Mouse (Mus musculus) MEL (cell line): ENCODE measurements around the gene Rpa1. TPM values are rescaled to one million over a fixed set of nuclear protein-coding genes. Genes with fewer than 3 reads are reported as not detected.

Experiments used
- DNase-seq: peaks from one replicate; pipeline ENCODE4 v3.0.0; 2011; ENCODE audit warnings: low read depth, low spot score
- H3K27ac ChIP-seq: 2 replicates; pipeline ENCODE4 v1.5.1; 2012; ENCODE audit warnings: low read depth, mild to moderate bottlenecking, control low read depth, low read length, moderate library complexity; ENCODE audit not compliant: control insufficient read depth
- H3K27me3 ChIP-seq, 2 experiments: fragments of 150-350 bp in 1 of 2; sonication (generic) in 1 of 2; 2 replicates each; pipeline ENCODE4 v1.6.1; 2012; ENCODE audit warnings: low read length in 2 of 2, mild to moderate bottlenecking in 2 of 2, improper control_type of control experiment in 1 of 2, moderate library complexity in 1 of 2; ENCODE audit not compliant: insufficient read depth in 2 of 2, control insufficient read depth in 1 of 2
- H3K36me3 ChIP-seq, 2 experiments: 2 replicates each; pipeline ENCODE4 v1.6.1; 2012 to 2014; ENCODE audit warnings: low read length in 2 of 2, improper control_type of control experiment in 1 of 2, inconsistent platforms in 1 of 2, mild to moderate bottlenecking in 1 of 2; ENCODE audit not compliant: insufficient read depth in 2 of 2, control insufficient read depth in 1 of 2
- H3K4me1 ChIP-seq, 2 experiments: fragments of 150-350 bp in 1 of 2; sonication (generic) in 1 of 2; 2 replicates each; pipeline ENCODE4 v1.6.1; 2012; ENCODE audit warnings: low read length in 2 of 2, improper control_type of control experiment in 1 of 2, mild to moderate bottlenecking in 1 of 2; ENCODE audit not compliant: insufficient read depth in 2 of 2, control insufficient read depth in 1 of 2
- H3K4me3 ChIP-seq, 2 experiments: fragments of 150-350 bp in 1 of 2; sonication (generic) in 1 of 2; 2 replicates each; pipeline ENCODE4 v1.5.1; 2012; ENCODE audit warnings: low read depth in 2 of 2, low read length in 2 of 2, mild to moderate bottlenecking in 2 of 2, moderate library complexity in 2 of 2, control low read depth in 1 of 2, improper control_type of control experiment in 1 of 2; ENCODE audit not compliant: control insufficient read depth in 1 of 2, insufficient read depth in 1 of 2
- H3K79me2 ChIP-seq: 2 replicates; pipeline ENCODE4 v1.6.1; 2012; ENCODE audit warnings: mild to moderate bottlenecking, low read length, moderate library complexity; ENCODE audit not compliant: control insufficient read depth, poor library complexity, insufficient read depth
- H3K9ac ChIP-seq: 2 replicates; pipeline ENCODE4 v1.6.1; 2012; ENCODE audit warnings: low read depth, mild to moderate bottlenecking, control low read depth, low read length, moderate library complexity; ENCODE audit not compliant: control insufficient read depth, poor library complexity, severe bottlenecking
- H3K9me3 ChIP-seq: fragments of 150-350 bp; sonication (generic); replicated peaks from 2 replicates; pipeline ENCODE4 v1.6.1; 2012; ENCODE audit warnings: mild to moderate bottlenecking, low read length, improper control_type of control experiment, moderate library complexity; ENCODE audit not compliant: insufficient read depth
- BHLHE40 ChIP-seq: IDR thresholded peaks from 2 replicates; pipeline ENCODE4 v1.6.1; 2012; ENCODE audit warnings: low read depth, mild to moderate bottlenecking, inconsistent platforms, low read length, improper control_type of control experiment, borderline replicate concordance
- CHD1 ChIP-seq: IDR thresholded peaks from 2 replicates; pipeline ENCODE4 v1.6.1; 2012; ENCODE audit warnings: low read depth, mild to moderate bottlenecking, inconsistent platforms, low read length, improper control_type of control experiment
- CHD2 ChIP-seq: IDR thresholded peaks from 2 replicates; pipeline ENCODE4 v1.6.1; 2011; ENCODE audit warnings: low read length, improper control_type of control experiment
- E2F4 ChIP-seq: IDR thresholded peaks from 2 replicates; pipeline ENCODE4 v1.6.1; 2011; ENCODE audit warnings: low read depth, low read length, improper control_type of control experiment, borderline replicate concordance
- ELF1 ChIP-seq: IDR thresholded peaks from 2 replicates; pipeline ENCODE4 v1.6.1; 2014; ENCODE audit warnings: low read depth, mild to moderate bottlenecking, inconsistent platforms, low read length, improper control_type of control experiment, moderate library complexity
- HCFC1 ChIP-seq: IDR thresholded peaks from 2 replicates; pipeline ENCODE4 v1.6.1; 2012; ENCODE audit warnings: low read depth, mild to moderate bottlenecking, inconsistent platforms, low read length, improper control_type of control experiment, moderate library complexity
- MAFK ChIP-seq: IDR thresholded peaks from 2 replicates; pipeline ENCODE4 v1.6.1; 2011; ENCODE audit warnings: low read depth, mild to moderate bottlenecking, low read length, improper control_type of control experiment, borderline replicate concordance
- MAX ChIP-seq: IDR thresholded peaks from 2 replicates; pipeline ENCODE4 v1.6.1; 2011; ENCODE audit warnings: low read length, improper control_type of control experiment
- MAZ ChIP-seq: IDR thresholded peaks from 2 replicates; pipeline ENCODE4 v1.6.1; 2012; ENCODE audit warnings: low read depth, mild to moderate bottlenecking, inconsistent platforms, low read length, improper control_type of control experiment
- MEF2A ChIP-seq: IDR thresholded peaks from 2 replicates; pipeline ENCODE4 v1.6.1; 2014; ENCODE audit warnings: low read depth, mild to moderate bottlenecking, inconsistent platforms, low read length, improper control_type of control experiment; ENCODE audit not compliant: poor library complexity, insufficient replicate concordance, severe bottlenecking; ENCODE audit errors: extremely low read depth
- MXI1 ChIP-seq: IDR thresholded peaks from 2 replicates; pipeline ENCODE4 v1.6.1; 2011; ENCODE audit warnings: mild to moderate bottlenecking, low read depth, low read length, improper control_type of control experiment
- MYB ChIP-seq: IDR thresholded peaks from 2 replicates; pipeline ENCODE4 v1.6.1; 2011; ENCODE audit warnings: mild to moderate bottlenecking, low read depth, low read length, improper control_type of control experiment
- NELFE ChIP-seq: IDR thresholded peaks from 2 replicates; pipeline ENCODE4 v1.6.1; 2011; ENCODE audit warnings: low read depth, low read length, improper control_type of control experiment
- NRF1 ChIP-seq: IDR thresholded peaks from 2 replicates; pipeline ENCODE4 v1.6.1; 2014; ENCODE audit warnings: low read depth, mild to moderate bottlenecking, inconsistent platforms, low read length, improper control_type of control experiment, moderate library complexity; ENCODE audit not compliant: poor library complexity, insufficient read depth, severe bottlenecking
- POLR2A ChIP-seq, 2 experiments: IDR thresholded peaks; 2 replicates each; pipeline ENCODE4 v1.6.1; 2011 to 2012; ENCODE audit warnings: low read length in 2 of 2, mild to moderate bottlenecking in 2 of 2, control low read depth in 1 of 2, improper control_type of control experiment in 1 of 2, low read depth in 1 of 2, moderate library complexity in 1 of 2; ENCODE audit not compliant: control insufficient read depth in 1 of 2, insufficient read depth in 1 of 2, poor library complexity in 1 of 2
- RAD21 ChIP-seq: IDR thresholded peaks from 2 replicates; pipeline ENCODE4 v1.6.1; 2011; ENCODE audit warnings: mild to moderate bottlenecking, low read depth, low read length, improper control_type of control experiment
- TAL1 ChIP-seq: IDR thresholded peaks from 2 replicates; pipeline ENCODE4 v1.6.1; 2012; ENCODE audit warnings: mild to moderate bottlenecking, inconsistent platforms, low read length, moderate library complexity, mixed read lengths
- TBP ChIP-seq: IDR thresholded peaks from 2 replicates; pipeline ENCODE4 v1.8.0; 2011; ENCODE audit warnings: low read depth, low read length, improper control_type of control experiment
- TCF12 ChIP-seq: IDR thresholded peaks from 2 replicates; pipeline ENCODE4 v1.6.1; 2014; ENCODE audit warnings: low read depth, mild to moderate bottlenecking, inconsistent platforms, low read length, improper control_type of control experiment, moderate library complexity
- UBTF ChIP-seq: IDR thresholded peaks from 2 replicates; pipeline ENCODE4 v1.6.1; 2012; ENCODE audit warnings: low read depth, mild to moderate bottlenecking, inconsistent platforms, low read length, improper control_type of control experiment, moderate library complexity, borderline replicate concordance; ENCODE audit not compliant: insufficient read depth
- USF2 ChIP-seq, 2 experiments: IDR thresholded peaks; 2 replicates each; pipeline ENCODE4 v1.6.1; 2011 to 2012; ENCODE audit warnings: improper control_type of control experiment in 2 of 2, low read length in 2 of 2, borderline replicate concordance in 1 of 2, inconsistent platforms in 1 of 2, low read depth in 1 of 2, mild to moderate bottlenecking in 1 of 2; ENCODE audit not compliant: insufficient read depth in 1 of 2
- ZMIZ1 ChIP-seq: IDR thresholded peaks from 2 replicates; pipeline ENCODE4 v1.6.1; 2012; ENCODE audit warnings: low read depth, mild to moderate bottlenecking, inconsistent platforms, low read length, improper control_type of control experiment, moderate library complexity
- ZNF384 ChIP-seq: IDR thresholded peaks from 2 replicates; pipeline ENCODE4 v1.6.1; 2012; ENCODE audit warnings: low read depth, mild to moderate bottlenecking, inconsistent platforms, low read length, improper control_type of control experiment
- polyA plus RNA-seq, 2 experiments: library from polyadenylated mRNA; stranded (reverse) in 1 of 2; unstranded in 1 of 2; fragments of >175 nt in 1 of 2; fragments of >200 nt in 1 of 2; gene quantifications; 2 replicates each; pipeline versions ENCODE4 v1.2.1 to v1.2.4; 2012; ENCODE audit warnings: low replicate concordance in 2 of 2, low read depth in 1 of 2; ENCODE audit not compliant: insufficient read length in 2 of 2, insufficient read depth in 1 of 2, missing spikeins in 1 of 2
- total RNA-seq: library from RNA; depleted of rRNA; stranded (reverse); fragments of 300-350 nt; gene quantifications from 2 replicates; pipeline ENCODE4 v1.2.3, GENCODE M21; 2012

The Rpa1 gene
- total and polyA plus RNA-seq, 3 experiments = 179 to 481 (median 242) TPM

- no peak for TF ChIP-seq MYB
- peak; percentile 57; the same call in 1 of the 2 replicates for TF ChIP-seq HCFC1
- TF ChIP-seq E2F4 = peak; percentile 57; the same call in 1 of the 2 replicates
These were observed 68.6 kb downstream of the Rpa1 start (continued) for GRCm38 (mm10) chr11:75279342-75280065.

- DNase-seq = no peak
- TF ChIP-seq MAFK (no peak), UBTF (no peak), MAZ (no peak), TAL1 (no peak), NELFE (no peak), USF2 (IDR thresholded peaks at IDR 0.05; ENCODE audit: borderline replicate concordance in 1 of 2, insufficient read depth in 1 of 2, low read depth in 1 of 2, low read length in 2 of 2) (no peak), MAX (no peak), CHD2 (no peak), E2F4 (no peak), CHD1 (no peak), MXI1 (no peak), MEF2A (no peak), ZNF384 (no peak), BHLHE40 (no peak), RAD21 (no peak), HCFC1 (no peak)
- H3K9ac ChIP-seq = peak overlapping the region; percentile 69
- H3K36me3 ChIP-seq = peaks cover 0 to 6% of the 10 kb centered on the region in 2 experiments; a peak in 2 of 4 replicates
- no peaks in the 10 kb centered on the region for H3K9me3 ChIP-seq
- peaks cover 0 to 16% of the 10 kb centered on the region in 2 experiments for H3K4me1 ChIP-seq
- no peaks in the 10 kb centered on the region for H3K79me2 ChIP-seq
- H3K4me3 ChIP-seq = peak overlapping the region; percentile 55 to 58
- no peaks in the 10 kb centered on the region for H3K27me3 ChIP-seq
- H3K27ac ChIP-seq = peak overlapping the region; percentile 66; the same call in 1 of the 2 replicates
These were observed 69.1 kb downstream of the Rpa1 start for GRCm38 (mm10) chr11:75279013-75279341.

DNA sequence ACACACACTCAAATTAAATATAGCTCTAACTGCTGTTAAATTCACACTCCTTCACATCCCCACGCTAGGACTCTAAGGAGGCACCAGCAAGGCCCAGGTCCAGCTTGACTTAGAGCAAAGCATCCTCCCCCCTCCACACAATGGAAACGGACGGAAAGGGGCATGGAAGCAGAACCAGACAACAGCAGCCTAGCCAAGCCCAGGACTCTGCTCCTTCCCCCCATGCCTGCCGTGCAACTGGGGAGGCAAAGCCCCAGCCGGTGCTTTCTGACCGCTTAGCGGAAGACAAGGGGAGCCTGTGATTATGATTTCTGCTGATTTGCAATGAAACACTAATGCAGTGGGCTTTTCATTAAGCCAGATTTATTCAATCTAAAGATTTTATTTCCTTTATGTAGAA is 70.0 kb downstream of the Rpa1 start:
- Histone ChIP-seq H3K27me3 (no peaks in the 10 kb centered on the region), H3K9ac (no peak overlapping the region), H3K79me2 (no peaks in the 10 kb centered on the region), H3K36me3 (peaks cover 0 to 6% of the 10 kb centered on the region in 2 experiments; a peak in 2 of 4 replicates), H3K9me3 (no peaks in the 10 kb centered on the region), H3K27ac (no peak overlapping the region), H3K4me1 (peaks cover 0 to 16% of the 10 kb centered on the region in 2 experiments), H3K4me3 (no peak overlapping the region)
- DNase-seq = no peak
- TF ChIP-seq ELF1 (no peak), MXI1 (no peak), NRF1 (no peak), TAL1 (no peak), POLR2A (IDR thresholded peaks at IDR 0.05; ENCODE audit: control insufficient read depth in 1 of 2, insufficient read depth in 1 of 2, low read depth in 1 of 2, low read length in 2 of 2, poor library complexity in 1 of 2) (no peak), CHD1 (no peak), ZNF384 (no peak), TBP (no peak), TCF12 (no peak), MAX (no peak), MAZ (no peak), ZMIZ1 (no peak)
